In the genomic region with DNA sequence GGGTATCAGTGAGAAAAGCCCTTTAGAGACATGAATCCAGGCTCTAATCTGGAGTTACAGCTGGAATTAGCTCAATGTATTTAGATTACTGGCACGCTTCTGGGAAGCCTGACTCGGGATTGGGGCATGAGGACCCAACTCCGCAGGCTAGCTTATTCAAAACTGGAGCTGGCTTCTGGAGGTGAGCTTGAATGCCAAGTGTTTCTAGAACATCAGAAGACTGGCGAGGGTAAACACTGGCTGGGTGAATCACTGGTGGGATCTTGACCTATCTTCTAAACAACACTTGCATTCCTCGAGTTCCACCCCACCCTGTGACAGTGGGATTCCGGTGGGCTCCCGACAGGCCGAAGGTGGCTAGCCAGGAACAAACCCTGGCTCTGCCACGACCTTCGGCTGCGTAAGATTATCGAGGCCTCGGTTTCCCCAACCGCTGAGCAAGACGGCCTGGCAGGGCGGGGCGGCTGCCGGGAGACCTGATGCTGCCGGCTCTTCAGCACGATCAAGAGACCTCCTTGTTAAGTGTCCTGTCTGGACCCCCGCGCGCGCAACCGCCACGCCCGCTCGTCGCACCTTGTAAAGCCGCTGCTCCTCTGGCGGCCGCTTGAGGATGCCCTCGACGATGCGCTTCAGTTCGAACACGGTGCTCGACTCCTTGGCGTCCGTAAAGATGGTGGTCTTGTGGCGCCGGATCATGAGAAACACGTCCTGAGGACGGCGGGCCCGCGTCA, we compare ENCODE assay signal across 8 mouse cellular contexts. TPM values are rescaled to one million over a fixed set of nuclear protein-coding genes. Genes with fewer than 3 reads are reported as not detected.
DNase-seq lines count a peak whose midpoint lies in the region; ATAC-seq and TF ChIP-seq lines count a peak whose summit lies in the region.

No protein-coding gene starts in this region.

- peaks cover 7% of the 10 kb centered on the region for H3K4me1 ChIP-seq in embryonic fibroblast, embryonic 13.5 days (ENCODE audit: control insufficient read depth, insufficient read depth, low read length)
- peaks cover 18% of the 10 kb centered on the region for H3K4me1 ChIP-seq in heart, embryonic 15.5 days (replicated peaks)

- no peaks in the 10 kb centered on the region for H3K9me3 ChIP-seq in heart, embryonic 15.5 days (replicated peaks)

- peak overlapping the region; percentile 79 for H3K27ac ChIP-seq in embryonic fibroblast, embryonic 13.5 days (ENCODE audit: insufficient read depth, low read length)
- H3K27ac ChIP-seq in heart, embryonic 15.5 days = peak overlapping the region; percentile 82

- peak; percentile 59 for DNase-seq in adrenal gland, adult 8-10 months
- peak; percentile 51 for DNase-seq in layer of hippocampus, adult 9-11 months
- peak; percentile 64 for DNase-seq in lung, postnatal 10 days
- peak; percentile 73 for DNase-seq in retina, postnatal 1 day
- peak; percentile 47 for DNase-seq in urinary bladder, postnatal 25 days (ENCODE audit: low spot score)

- WGBS in heart, embryonic 15.5 days = under 1% methylated on average over 47 of the region's 47 CpGs

- peak; percentile 24 for ATAC-seq in CD4-positive, CD25-positive, alpha-beta regulatory T cell, adult 4 months
- peak; percentile 80 for ATAC-seq in heart, embryonic 15.5 days (replicated peaks; ENCODE audit: insufficient number of reproducible peaks, insufficient read depth, low FRiP score, low read depth)

- peak overlapping the region; percentile 83 for H3K4me2 ChIP-seq in heart, embryonic 15.5 days

- peak overlapping the region; percentile 93 for H3K4me3 ChIP-seq in embryonic fibroblast, embryonic 13.5 days (ENCODE audit: insufficient read depth, low read length)
- peak overlapping the region; percentile 84 for H3K4me3 ChIP-seq in heart, embryonic 15.5 days

- H3K36me3 ChIP-seq in heart, embryonic 15.5 days = peaks cover 31% of the 10 kb centered on the region

- TF ChIP-seq CTCF in embryonic fibroblast, embryonic 13.5 days (IDR thresholded peaks at IDR 0.05; ENCODE audit: borderline replicate concordance, insufficient read depth, low read length) = no peak

- peak overlapping the region; percentile 76 for H3K9ac ChIP-seq in heart, embryonic 15.5 days

- peak; percentile 48; the same call in 1 of the 2 replicates for TF ChIP-seq POLR2A in embryonic fibroblast, embryonic 13.5 days (IDR thresholded peaks at IDR 0.05; ENCODE audit: low read depth, low read length)

- peaks cover 34% of the 10 kb centered on the region for H3K27me3 ChIP-seq in heart, embryonic 15.5 days

RNA-seq across cellular contexts. Expression of a gene that starts 0.5 kb away (rescaled TPM):
- 100 to 1,000 TPM; 600 to 664 TPM for polyA plus RNA-seq in CD4-positive, CD25-positive, alpha-beta regulatory T cell, adult 4 months (2017; shearing (Covaris generic))
- 100 to 1,000 TPM; 365 to 430 (median 403) TPM for total RNA-seq in adrenal gland, adult 8-10 months (2022)
- polyA plus RNA-seq in embryonic fibroblast, embryonic 13.5 days (2011; ENCODE audit: insufficient read length, low read depth, missing spikeins) = 303 and 364 TPM in 2 replicates
- 782 and 921 TPM in 2 replicates for polyA plus RNA-seq in heart, embryonic 15.5 days (2015; fragmentation: Nextera tagmentation; extraction: Ambion mirVana)

RNA-seq across cellular contexts. Expression of a gene that starts 7.4 kb away (rescaled TPM):
- polyA plus RNA-seq in CD4-positive, CD25-positive, alpha-beta regulatory T cell, adult 4 months (2017; shearing (Covaris generic)) = not detected
- not detected for total RNA-seq in adrenal gland, adult 8-10 months (2022)
- polyA plus RNA-seq in embryonic fibroblast, embryonic 13.5 days (2011; ENCODE audit: insufficient read length, low read depth, missing spikeins) = not detected in 2 replicates
- polyA plus RNA-seq in heart, embryonic 15.5 days (2015; fragmentation: Nextera tagmentation; extraction: Ambion mirVana) = 0.13 TPM in 1 of 2 replicates, not detected in the other

RNA-seq across cellular contexts. Expression of a gene that starts 15.2 kb away (rescaled TPM):
- not detected for polyA plus RNA-seq in CD4-positive, CD25-positive, alpha-beta regulatory T cell, adult 4 months (2017; shearing (Covaris generic))
- not detected for total RNA-seq in adrenal gland, adult 8-10 months (2022)
- polyA plus RNA-seq in embryonic fibroblast, embryonic 13.5 days (2011; ENCODE audit: insufficient read length, low read depth, missing spikeins) = not detected in 2 replicates
- polyA plus RNA-seq in heart, embryonic 15.5 days (2015; fragmentation: Nextera tagmentation; extraction: Ambion mirVana) = not detected in 2 replicates

RNA-seq across cellular contexts. Expression of a gene that starts 15.5 kb away (rescaled TPM):
- polyA plus RNA-seq in CD4-positive, CD25-positive, alpha-beta regulatory T cell, adult 4 months (2017; shearing (Covaris generic)) = 1 to 10 TPM; 5.6 to 5.7 TPM
- 1 to 10 TPM in 3 of 4 experiments, under 1 TPM in 1; 0.56 to 1.8 (median 1.4) TPM for total RNA-seq in adrenal gland, adult 8-10 months (2022)
- polyA plus RNA-seq in embryonic fibroblast, embryonic 13.5 days (2011; ENCODE audit: insufficient read length, low read depth, missing spikeins) = not detected in 2 replicates
- polyA plus RNA-seq in heart, embryonic 15.5 days (2015; fragmentation: Nextera tagmentation; extraction: Ambion mirVana) = 0.06 and 0.33 TPM in 2 replicates

RNA-seq across cellular contexts. Expression of a gene that starts 38.1 kb away (rescaled TPM):
- polyA plus RNA-seq in CD4-positive, CD25-positive, alpha-beta regulatory T cell, adult 4 months (2017; shearing (Covaris generic)) = 100 to 1,000 TPM; 289 to 316 TPM
- total RNA-seq in adrenal gland, adult 8-10 months (2022) = 1,000 to 10,000 TPM in 1 of 4 experiments, 100 to 1,000 TPM in 3; 612 to 1,355 (median 855) TPM
- 264 and 303 TPM in 2 replicates for polyA plus RNA-seq in embryonic fibroblast, embryonic 13.5 days (2011; ENCODE audit: insufficient read length, low read depth, missing spikeins)
- polyA plus RNA-seq in heart, embryonic 15.5 days (2015; fragmentation: Nextera tagmentation; extraction: Ambion mirVana) = 315 and 320 TPM in 2 replicates

Comparison
In these comparisons a context has a peak if more than half of its experiments do, and no peak if none do; other contexts are left out.
1. Peak in every context shown above with its lines: DNase-seq, ATAC-seq, H3K4me3 ChIP-seq and H3K27ac ChIP-seq.